Comparison of ENCODE assay signal across 8 mouse cellular contexts in genomic region chr12:83485911-83486670, GRCm38 (mm10). TPM values are rescaled to one million over a fixed set of nuclear protein-coding genes. Genes with fewer than 3 reads are reported as not detected.
DNase-seq lines count a peak whose midpoint lies in the region; ATAC-seq and TF ChIP-seq lines count a peak whose summit lies in the region.

No protein-coding gene starts in this region.

- H3K27ac ChIP-seq in limb, embryonic 11.5 days (replicated peaks; ENCODE audit: low read depth, low read length) = no peak overlapping the region
- peak overlapping the region; percentile 78 for H3K27ac ChIP-seq in midbrain, postnatal 0 days (ENCODE audit: low read depth, low read length)

- H3K36me3 ChIP-seq in limb, embryonic 11.5 days (ENCODE audit: control insufficient read depth, insufficient read depth, low read length) = no peaks in the 10 kb centered on the region
- no peaks in the 10 kb centered on the region for H3K36me3 ChIP-seq in midbrain, postnatal 0 days (ENCODE audit: insufficient read depth, low read length)

- peaks cover 20% of the 10 kb centered on the region for H3K27me3 ChIP-seq in limb, embryonic 11.5 days (ENCODE audit: control insufficient read depth, insufficient read depth, low read length)
- no peaks in the 10 kb centered on the region for H3K27me3 ChIP-seq in midbrain, postnatal 0 days (ENCODE audit: insufficient read depth, low read length)

- H3K9ac ChIP-seq in limb, embryonic 11.5 days (ENCODE audit: low read length) = peak overlapping the region; percentile 48
- peak overlapping the region; percentile 61 for H3K9ac ChIP-seq in midbrain, postnatal 0 days (replicated peaks; ENCODE audit: low read length, poor library complexity, severe bottlenecking)

- no peak for ATAC-seq in limb, embryonic 11.5 days (ENCODE audit: insufficient number of reproducible peaks, low FRiP score, low TSS enrichment, low read depth)
- no peak for ATAC-seq in midbrain, postnatal 0 days (ENCODE audit: low FRiP score)

- H3K4me3 ChIP-seq in limb, embryonic 11.5 days (ENCODE audit: low read depth, low read length) = peak overlapping the region; percentile 68
- H3K4me3 ChIP-seq in midbrain, postnatal 0 days (ENCODE audit: low read depth, low read length) = peak overlapping the region; percentile 75

- H3K4me1 ChIP-seq in limb, embryonic 11.5 days (ENCODE audit: control insufficient read depth, insufficient read depth, low read length) = peaks cover 14% of the 10 kb centered on the region
- H3K4me1 ChIP-seq in midbrain, postnatal 0 days (ENCODE audit: insufficient read depth, low read length) = 0 out of 2 replicates have a peak, but pooled peaks cover 5% of the 10 kb centered on the region

- H3K4me2 ChIP-seq in limb, embryonic 11.5 days (ENCODE audit: low read depth, severe bottlenecking) = peak overlapping the region; percentile 99
- H3K4me2 ChIP-seq in midbrain, postnatal 0 days (ENCODE audit: low read depth, low read length, poor library complexity, severe bottlenecking) = peak overlapping the region; percentile 99

- WGBS in limb, embryonic 11.5 days = under 1% methylated on average over 53 of the region's 53 CpGs
- under 1% methylated on average over 53 of the region's 53 CpGs for WGBS in midbrain, postnatal 0 days

- no peaks in the 10 kb centered on the region for H3K9me3 ChIP-seq in limb, embryonic 11.5 days (ENCODE audit: control insufficient read depth, low read length)
- H3K9me3 ChIP-seq in midbrain, postnatal 0 days (ENCODE audit: low read length) = no peaks in the 10 kb centered on the region

- 0 out of 2 replicates have a peak, but pooled peaks have one; percentile 4 for TF ChIP-seq CTCF in midbrain, postnatal 0 days (IDR thresholded peaks at IDR 0.05)

- peak; percentile 12 for DNase-seq in kidney, adult 11 months
- no peak for DNase-seq in kidney, adult 8-10 months
- peak; percentile 71 to 74 for DNase-seq in cerebellum, postnatal 10 days
- peak; percentile 35 to 41 for DNase-seq in frontal cortex, postnatal 10 days (ENCODE audit: low spot score in 2 of 2)
- peak; percentile 50 for DNase-seq in kidney, adult 18-20 months
- DNase-seq in limb, embryonic 11.5 days (ENCODE audit: low spot score) = peak; percentile 57
- peak; percentile 43 for DNase-seq in midbrain, postnatal 0 days (ENCODE audit: low spot score)
- DNase-seq in testis, postnatal 10 days (ENCODE audit: low spot score) = peak; percentile 70

RNA-seq across cellular contexts. Expression of gene Dpf3, which starts 1.4 kb away (rescaled TPM):
- 3.6 and 3.7 TPM in 2 replicates for polyA plus RNA-seq in limb, embryonic 11.5 days (2014; fragmentation: Nextera tagmentation; extraction: Ambion mirVana)
- total RNA-seq in midbrain, postnatal 0 days (2014; rRNA removed) = 31.7 and 35.9 TPM in 2 replicates
- 10.3 and 14.3 TPM in 2 replicates for polyA plus RNA-seq in midbrain, postnatal 0 days (2015; fragmentation: Nextera tagmentation; extraction: Ambion mirVana)

RNA-seq across cellular contexts. Expression of gene Dcaf4, which starts 34.2 kb away (rescaled TPM):
- 28.1 and 31.7 TPM in 2 replicates for polyA plus RNA-seq in limb, embryonic 11.5 days (2014; fragmentation: Nextera tagmentation; extraction: Ambion mirVana)
- 38.4 and 48.7 TPM in 2 replicates for total RNA-seq in midbrain, postnatal 0 days (2014; rRNA removed)
- polyA plus RNA-seq in midbrain, postnatal 0 days (2015; fragmentation: Nextera tagmentation; extraction: Ambion mirVana) = 40.8 and 41.9 TPM in 2 replicates

Comparison
In these comparisons a context has a peak if more than half of its experiments do, and no peak if none do; other contexts are left out.
1. DNase-seq: peak in kidney, adult 11 months (single experiment), cerebellum, postnatal 10 days (2 of 2), frontal cortex, postnatal 10 days (2 of 2), kidney, adult 18-20 months (single experiment), limb, embryonic 11.5 days (single experiment), midbrain, postnatal 0 days (single experiment) and testis, postnatal 10 days (single experiment); none in kidney, adult 8-10 months (0 of 2).